Mouse (Mus musculus) left cerebral cortex, adult 18-20 months (tissue): Measurements from ENCODE around the gene Acvr1b. TPM values are rescaled to one million over a fixed set of nuclear protein-coding genes. Genes with fewer than 3 reads are reported as not detected.

Experiments used
- microRNA-seq, 2 experiments: library from miRNA; unstranded; fragments of <30 nt; microRNA quantifications; one replicate each; pipeline ENCODE4 v1.2.0; 2021
- total RNA-seq, 2 experiments: library from RNA; stranded (reverse); gene quantifications; 2 replicates each; pipeline ENCODE4 v1.2.3; 2021

Acvr1b gene
- total RNA-seq, 2 experiments from 2014 or later, result 102 to 112 TPM

Small RNA genes lying within 50 kb of the gene (microRNA-seq; reads per million reads assigned to microRNA genes)
- 5.5 to 5.9 reads per million in 2 experiments for gene Mir6962

Other genes starting within 250 kb of the Acvr1b start
- not detected for gene Gm47841, start 126.7 kb upstream of the Acvr1b start, total RNA-seq
- gene Fignl2, start 95.5 kb upstream of the Acvr1b start, total RNA-seq, result 1 to 10 TPM; 1.3 to 1.4 TPM
- not detected for gene Ankrd33, start 58.3 kb upstream of the Acvr1b start, total RNA-seq
- 10 to 100 TPM; 12.1 to 14.2 TPM for gene Acvrl1, start 45.5 kb upstream of the Acvr1b start, total RNA-seq
- gene Grasp, start 50.1 kb downstream of the Acvr1b start, total RNA-seq, result 100 to 1,000 TPM in 1 of 2 experiments, 10 to 100 TPM in 1; 77.7 to 111 TPM
- 100 to 1,000 TPM; 171 to 181 TPM for gene Nr4a1, start 80.2 kb downstream of the Acvr1b start, total RNA-seq
- gene Atg101, start 110.2 kb downstream of the Acvr1b start, total RNA-seq, result 10 to 100 TPM; 45.5 to 53.6 TPM
- under 1 TPM; 0.40 to 0.42 TPM for gene 6030408B16Rik, start 119.1 kb downstream of the Acvr1b start, total RNA-seq
- gene Krt80, start 196.1 kb downstream of the Acvr1b start, total RNA-seq, result 1 to 10 TPM; 2.2 to 3.3 TPM
- not detected for gene Krt7, start 237.0 kb downstream of the Acvr1b start, total RNA-seq